Mouse (Mus musculus) E14TG2a.4 (cell line): ENCODE results near the gene Rbfox1.
A peak's percentile ranks its signal among the peaks of the same experiment; 100 is the strongest.

Source experiments
- H3K27me3 ChIP-seq: 2 replicates; pipeline ENCODE4 v1.6.1; 2014; ENCODE audit warnings: low read length, control low read depth; ENCODE audit not compliant: insufficient read depth
- H3K36me3 ChIP-seq: 2 replicates; pipeline ENCODE4 v1.6.1; 2014; ENCODE audit warnings: low read length, control low read depth; ENCODE audit not compliant: insufficient read depth
- H3K4me1 ChIP-seq: replicated peaks from 2 replicates; pipeline ENCODE4 v1.6.1; 2014; ENCODE audit warnings: low read depth, low read length, control low read depth
- H3K4me3 ChIP-seq: replicated peaks from 2 replicates; pipeline ENCODE4 v1.5.1; 2014; ENCODE audit warnings: mild to moderate bottlenecking, low read length
- H3K9me3 ChIP-seq: 2 replicates; pipeline ENCODE4 v1.6.1; 2014; ENCODE audit warnings: low read length, control low read depth
- CTCF ChIP-seq: conservative IDR thresholded peaks from 2 replicates; pipeline ENCODE4 v1.5.1; 2014; ENCODE audit warnings: low read length
- NANOG ChIP-seq: IDR thresholded peaks from 2 replicates; pipeline ENCODE4 v1.6.1; 2014; ENCODE audit warnings: borderline replicate concordance, low read length, mixed read lengths
- POU5F1 ChIP-seq: IDR thresholded peaks from 2 replicates; pipeline ENCODE4 v1.6.1; 2014; ENCODE audit warnings: low read length, borderline replicate concordance

Rbfox1 gene

GRCm38 (mm10) chr16:6502219-6502618, 617.1 kb downstream of the Rbfox1 start:
- no peak overlapping the region for H3K4me3 ChIP-seq
- H3K27me3 ChIP-seq: no peaks in the 10 kb centered on the region
- H3K4me1 ChIP-seq: peaks cover 11% of the 10 kb centered on the region
- H3K9me3 ChIP-seq: no peaks in the 10 kb centered on the region
- TF ChIP-seq CTCF (peak; percentile 86), POU5F1 (no peak), NANOG (no peak)
- H3K36me3 ChIP-seq: no peaks in the 10 kb centered on the region

- no peak for TF ChIP-seq POU5F1
- TF ChIP-seq CTCF: peak; percentile 66
- no peaks in the 10 kb centered on the region for H3K9me3 ChIP-seq
- peaks cover 11% of the 10 kb centered on the region for H3K4me1 ChIP-seq
- no peaks in the 10 kb centered on the region for H3K27me3 ChIP-seq
- H3K36me3 ChIP-seq: no peaks in the 10 kb centered on the region
- H3K4me3 ChIP-seq: no peak overlapping the region
Observed at GRCm38 (mm10) chr16:6503573-6504331, 618.6 kb downstream of the Rbfox1 start.

- H3K9me3 ChIP-seq: no peaks in the 10 kb centered on the region
- H3K36me3 ChIP-seq: no peaks in the 10 kb centered on the region
- H3K4me3 ChIP-seq: no peak overlapping the region
- TF ChIP-seq CTCF (no peak), POU5F1 (no peak), NANOG (no peak)
- H3K4me1 ChIP-seq: peaks cover 9% of the 10 kb centered on the region
- no peaks in the 10 kb centered on the region for H3K27me3 ChIP-seq
Observed at GRCm38 (mm10) chr16:6508924-6509323, 623.8 kb downstream of the Rbfox1 start.

- no peaks in the 10 kb centered on the region for H3K9me3 ChIP-seq
- no peaks in the 10 kb centered on the region for H3K36me3 ChIP-seq
- H3K27me3 ChIP-seq: no peaks in the 10 kb centered on the region
- no peak for TF ChIP-seq CTCF
- no peak for TF ChIP-seq POU5F1
- TF ChIP-seq NANOG: no peak
- H3K4me1 ChIP-seq: no peaks in the 10 kb centered on the region
- H3K4me3 ChIP-seq: no peak overlapping the region
Observed at GRCm38 (mm10) chr16:6519474-6519873, 634.3 kb downstream of the Rbfox1 start.

- no peaks in the 10 kb centered on the region for H3K9me3 ChIP-seq
- H3K36me3 ChIP-seq: no peaks in the 10 kb centered on the region
Observed at GRCm38 (mm10) chr16:6525507-6526170, 640.5 kb downstream of the Rbfox1 start.

GRCm38 (mm10) chr16:6531459-6531858, 646.3 kb downstream of the Rbfox1 start:
- no peak for TF ChIP-seq NANOG
- TF ChIP-seq POU5F1: no peak
- no peak for TF ChIP-seq CTCF
- Histone ChIP-seq H3K36me3 (no peaks in the 10 kb centered on the region), H3K27me3 (no peaks in the 10 kb centered on the region)

More at GRCm38 (mm10) chr16:6525507-6526170, 640.5 kb downstream of the Rbfox1 start:
- H3K4me1 ChIP-seq: no peaks in the 10 kb centered on the region
- no peaks in the 10 kb centered on the region for H3K27me3 ChIP-seq
- TF ChIP-seq CTCF (no peak), POU5F1 (no peak), NANOG (no peak)
- no peak overlapping the region for H3K4me3 ChIP-seq

GRCm38 (mm10) chr16:6532077-6532995, 647.2 kb downstream of the Rbfox1 start:
- TF ChIP-seq CTCF (no peak), POU5F1 (no peak), NANOG (no peak)
- Histone ChIP-seq H3K27me3 (no peaks in the 10 kb centered on the region), H3K36me3 (no peaks in the 10 kb centered on the region), H3K4me3 (no peak overlapping the region), H3K9me3 (no peaks in the 10 kb centered on the region), H3K4me1 (no peaks in the 10 kb centered on the region)

More at GRCm38 (mm10) chr16:6531459-6531858, 646.3 kb downstream of the Rbfox1 start:
- Histone ChIP-seq H3K9me3 (no peaks in the 10 kb centered on the region), H3K4me1 (no peaks in the 10 kb centered on the region), H3K4me3 (no peak overlapping the region)

GRCm38 (mm10) chr16:6555776-6556175, 670.6 kb downstream of the Rbfox1 start:
- Histone ChIP-seq H3K4me3 (no peak overlapping the region), H3K27me3 (no peaks in the 10 kb centered on the region), H3K36me3 (no peaks in the 10 kb centered on the region), H3K9me3 (no peaks in the 10 kb centered on the region), H3K4me1 (no peaks in the 10 kb centered on the region)
- no peak for TF ChIP-seq POU5F1
- TF ChIP-seq NANOG: no peak
- no peak for TF ChIP-seq CTCF
